Mouse (Mus musculus) heart, adult 2 months (tissue): Measurements from ENCODE around the gene Prkacb. TPM values are rescaled to one million over a fixed set of nuclear protein-coding genes. Genes with fewer than 3 reads are reported as not detected.

Experiments used
- DNase-seq, 2 experiments: peaks; one replicate each; pipeline ENCODE4 v3.0.0; 2021
- H3K27ac ChIP-seq: fragments of 200-600 bp; 2 replicates; pipeline ENCODE4 v1.8.1; 2022
- H3K27me3 ChIP-seq: fragments of 200-500 bp; 2 replicates; pipeline ENCODE4 v1.6.1; 2012; ENCODE audit warnings: mild to moderate bottlenecking, low read length, inconsistent platforms, mixed read lengths; ENCODE audit not compliant: control insufficient read depth, insufficient read depth
- H3K36me3 ChIP-seq: fragments of 200-500 bp; 2 replicates; pipeline ENCODE4 v1.6.1; 2012; ENCODE audit warnings: low read length, inconsistent platforms; ENCODE audit not compliant: control insufficient read depth, insufficient read depth
- H3K4me1 ChIP-seq: fragments of 200-500 bp; 2 replicates; pipeline ENCODE4 v1.6.1; 2011; ENCODE audit warnings: low read length; ENCODE audit not compliant: control insufficient read depth, insufficient read depth
- H3K4me3 ChIP-seq: fragments of 200-600 bp; 2 replicates; pipeline ENCODE4 v1.8.1; 2022
- H3K79me2 ChIP-seq: fragments of 200-500 bp; replicated peaks from 2 replicates; pipeline ENCODE4 v1.6.1; 2012; ENCODE audit warnings: mild to moderate bottlenecking, inconsistent platforms, low read length, moderate library complexity, mixed read lengths; ENCODE audit not compliant: control insufficient read depth, insufficient read depth
- H3K9ac ChIP-seq: fragments of 200-500 bp; 2 replicates; pipeline ENCODE4 v1.6.1; 2012; ENCODE audit warnings: low read depth, mild to moderate bottlenecking, control low read depth, inconsistent platforms, low read length, mixed read lengths
- CTCF ChIP-seq: fragments of 200-600 bp; IDR thresholded peaks from 2 replicates; pipeline ENCODE4 v1.8.1; 2022; ENCODE audit warnings: antibody characterized with exemption, mild to moderate bottlenecking, moderate library complexity
- EP300 ChIP-seq: fragments of 200-500 bp; IDR thresholded peaks from 2 replicates; pipeline ENCODE4 v1.6.1; 2011; ENCODE audit warnings: low read depth, low read length, control low read depth; ENCODE audit not compliant: insufficient read depth
- POLR2A ChIP-seq: fragments of 200-500 bp; IDR thresholded peaks from 2 replicates; pipeline ENCODE4 v1.6.1; 2011; ENCODE audit warnings: mild to moderate bottlenecking, low read depth, low read length, control low read depth; ENCODE audit not compliant: insufficient read depth
- WGBS: fragments of 180-500 bp; shearing (Covaris S2); methylation state at CpG from one replicate; pipeline ENCODE4 v1.1.7; 2018; 5-methylcytosine and 5-hydroxymethylcytosine counted together
- intact Hi-C: fragments of 180-260 bp; cut with DNase I; formaldehyde crosslinking; loops from one replicate; pipeline ENCODE4 v1.15.1; 2025
- polyA plus RNA-seq: library from polyadenylated mRNA; depleted of rRNA; stranded (reverse); fragments of >200 nt; gene quantifications from 2 replicates; pipeline ENCODE4 v1.2.3, GENCODE M21; 2012
- total RNA-seq, 2 experiments: library from RNA; stranded (reverse); gene quantifications; 2 replicates each; pipeline ENCODE4 v1.2.3; 2021

Gene Prkacb
- total and polyA plus RNA-seq, 3 experiments = 19.8 to 58.9 (median 57.4) TPM

GRCm38 (mm10) chr3:146711559-146711958, 101.2 kb downstream of the Prkacb start:
- no peaks in the 10 kb centered on the region for H3K27me3 ChIP-seq
- H3K79me2 ChIP-seq = no peaks in the 10 kb centered on the region
- no peak for DNase-seq
- no peak overlapping the region for H3K27ac ChIP-seq
- H3K9ac ChIP-seq = no peak overlapping the region
- H3K36me3 ChIP-seq = no peaks in the 10 kb centered on the region
- 35% methylated on average over 6 of the region's 6 CpGs for WGBS
- no peaks in the 10 kb centered on the region for H3K4me1 ChIP-seq
- intact Hi-C loops = no loop called here
- no peak overlapping the region for H3K4me3 ChIP-seq
- TF ChIP-seq POLR2A = no peak
- no peak for TF ChIP-seq EP300
- no peak for TF ChIP-seq CTCF

GRCm38 (mm10) chr3:146711084-146711483, 101.7 kb downstream of the Prkacb start:
- Histone ChIP-seq H3K4me3 (no peak overlapping the region), H3K9ac (no peak overlapping the region), H3K27me3 (no peaks in the 10 kb centered on the region), H3K36me3 (no peaks in the 10 kb centered on the region), H3K4me1 (no peaks in the 10 kb centered on the region), H3K27ac (no peak overlapping the region), H3K79me2 (no peaks in the 10 kb centered on the region)
- intact Hi-C loops = no loop called here
- WGBS = 67% methylated on average over 7 of the region's 7 CpGs
- TF ChIP-seq POLR2A (no peak), CTCF (no peak), EP300 (no peak)
- DNase-seq = no peak

DNA sequence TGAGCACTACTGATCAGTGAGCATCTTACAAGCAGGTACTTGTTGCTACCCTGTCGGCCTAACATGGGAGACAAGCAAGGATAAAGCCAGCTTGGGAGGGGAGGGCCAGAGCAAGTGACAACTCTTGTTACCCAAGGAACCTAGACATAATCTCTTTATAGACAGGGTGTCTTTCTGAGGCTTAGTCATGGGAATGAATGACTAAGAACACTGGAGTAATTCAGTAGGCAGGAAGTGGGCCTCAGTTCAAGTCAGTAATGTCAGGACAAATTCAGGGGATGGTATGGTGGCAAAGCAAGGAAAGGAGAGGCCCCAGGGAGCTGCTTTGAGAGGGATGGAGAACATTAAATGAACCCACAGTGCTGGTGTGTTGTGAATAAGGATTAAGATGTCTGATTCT, 103.7 kb downstream of the Prkacb start:
- no peaks in the 10 kb centered on the region for H3K79me2 ChIP-seq
- H3K9ac ChIP-seq = no peak overlapping the region
- H3K36me3 ChIP-seq = no peaks in the 10 kb centered on the region
- TF ChIP-seq EP300 (no peak), CTCF (no peak), POLR2A (no peak)
- H3K4me3 ChIP-seq = no peak overlapping the region
- H3K4me1 ChIP-seq = no peaks in the 10 kb centered on the region
- intact Hi-C loops = no loop called here
- 72% methylated on average over 1 of the region's 1 CpGs for WGBS
- H3K27me3 ChIP-seq = no peaks in the 10 kb centered on the region
- H3K27ac ChIP-seq = no peak overlapping the region
- no peak for DNase-seq

- intact Hi-C loops = no loop called here
- WGBS = 75% methylated on average over 3 of the region's 3 CpGs
- no peak overlapping the region for H3K27ac ChIP-seq
- no peak for TF ChIP-seq CTCF
- no peak for TF ChIP-seq POLR2A
- no peak for TF ChIP-seq EP300
- H3K4me3 ChIP-seq = no peak overlapping the region
- H3K27me3 ChIP-seq = no peaks in the 10 kb centered on the region
- no peak for DNase-seq
- H3K79me2 ChIP-seq = no peaks in the 10 kb centered on the region
- no peaks in the 10 kb centered on the region for H3K36me3 ChIP-seq
- H3K4me1 ChIP-seq = no peaks in the 10 kb centered on the region
- no peak overlapping the region for H3K9ac ChIP-seq
Observed at GRCm38 (mm10) chr3:146708381-146708780, 104.4 kb downstream of the Prkacb start.

- Histone ChIP-seq H3K27ac (no peak overlapping the region), H3K27me3 (no peaks in the 10 kb centered on the region), H3K4me3 (no peak overlapping the region), H3K79me2 (no peaks in the 10 kb centered on the region), H3K9ac (no peak overlapping the region), H3K4me1 (peaks cover 3% of the 10 kb centered on the region; the same call in 1 of the 2 replicates), H3K36me3 (no peaks in the 10 kb centered on the region)
- TF ChIP-seq CTCF = no peak
- no peak for TF ChIP-seq EP300
- no peak for TF ChIP-seq POLR2A
- 84% methylated on average over 4 of the region's 4 CpGs for WGBS
- DNase-seq = no peak
- intact Hi-C loops = no loop called here
Observed at GRCm38 (mm10) chr3:146704099-146704498, 108.7 kb downstream of the Prkacb start.

GRCm38 (mm10) chr3:146700051-146700450, 112.7 kb downstream of the Prkacb start:
- peak in 1 of 2 experiments; percentile 29 for DNase-seq

More at GRCm38 (mm10) chr3:146700051-146700450, 112.7 kb downstream of the Prkacb start:
- Histone ChIP-seq H3K27me3 (no peaks in the 10 kb centered on the region), H3K4me1 (peaks cover 3% of the 10 kb centered on the region; the same call in 1 of the 2 replicates), H3K27ac (no peak overlapping the region; the same call in 1 of the 2 replicates), H3K4me3 (no peak overlapping the region), H3K36me3 (no peaks in the 10 kb centered on the region), H3K9ac (no peak overlapping the region), H3K79me2 (no peaks in the 10 kb centered on the region)
- WGBS = 25% methylated on average over 11 of the region's 11 CpGs
- intact Hi-C loops = no loop called here
- TF ChIP-seq EP300 = no peak
- no peak for TF ChIP-seq CTCF
- no peak for TF ChIP-seq POLR2A
